Mouse (Mus musculus) lung, embryonic 16.5 days (tissue): ENCODE measurements around the gene Casc1. TPM values are rescaled to one million over a fixed set of nuclear protein-coding genes. Genes with fewer than 3 reads are reported as not detected.
"Not testable (repeated sequence)": the region's sequence is repeated elsewhere in the genome, so short reads cannot be mapped to it uniquely, and the experiment has no call there.

Experiments used
- ATAC-seq: fragments of 200-750 bp; cut with Nextera tagmentation; 2 replicates; pipeline ENCODE4 v1.8.0; 2017; ENCODE audit warnings: low read depth, mild to moderate bottlenecking, moderate library complexity
- H3K27ac ChIP-seq: fragments of 300-500 bp; sonication (generic); 2 replicates; pipeline ENCODE4 v1.5.1; 2014; ENCODE audit warnings: mild to moderate bottlenecking, control low read depth, low read length
- H3K27me3 ChIP-seq: fragments of 300-500 bp; sonication (generic); 2 replicates; pipeline ENCODE4 v1.6.1; 2014; ENCODE audit warnings: low read depth, low read length, mixed read lengths; ENCODE audit not compliant: control insufficient read depth, insufficient read depth
- H3K36me3 ChIP-seq: fragments of 300-500 bp; sonication (generic); 2 replicates; pipeline ENCODE4 v1.6.1; 2014; ENCODE audit warnings: low read length; ENCODE audit not compliant: control insufficient read depth, insufficient read depth
- H3K4me1 ChIP-seq: fragments of 300-500 bp; sonication (generic); replicated peaks from 2 replicates; pipeline ENCODE4 v1.6.1; 2014; ENCODE audit warnings: low read length, mixed read lengths; ENCODE audit not compliant: control insufficient read depth, insufficient read depth
- H3K4me2 ChIP-seq: fragments of 300-500 bp; sonication (generic); 2 replicates; pipeline ENCODE4 v1.6.1; 2014; ENCODE audit warnings: low read depth, low read length, control low read depth
- H3K4me3 ChIP-seq: fragments of 300-500 bp; sonication (generic); 2 replicates; pipeline ENCODE4 v1.5.1; 2014; ENCODE audit warnings: mild to moderate bottlenecking, low read length, control low read depth
- H3K9ac ChIP-seq: fragments of 300-500 bp; sonication (generic); 2 replicates; pipeline ENCODE4 v1.6.1; 2014; ENCODE audit warnings: low read length, control low read depth
- H3K9me3 ChIP-seq: fragments of 300-500 bp; sonication (generic); 2 replicates; pipeline ENCODE4 v1.6.1; 2016; ENCODE audit warnings: low read length; ENCODE audit not compliant: control insufficient read depth
- WGBS: fragments of 180-500 bp; shearing (Covaris S2); extraction: QIAGEN DNeasy Blood & Tissue Kit; methylation state at CpG from one replicate; pipeline ENCODE4 v1.1.7; 2014; 5-methylcytosine and 5-hydroxymethylcytosine counted together
- polyA plus RNA-seq: library from polyadenylated mRNA; unstranded; fragments of >200 nt; fragmentation: Nextera tagmentation; extraction: Ambion mirVana; gene quantifications from 2 replicates; pipeline ENCODE4 v1.2.1, GENCODE M21; 2015

The Casc1 gene
- polyA plus RNA-seq, 1 experiment from 2014 or later = 1.5 TPM

DNA sequence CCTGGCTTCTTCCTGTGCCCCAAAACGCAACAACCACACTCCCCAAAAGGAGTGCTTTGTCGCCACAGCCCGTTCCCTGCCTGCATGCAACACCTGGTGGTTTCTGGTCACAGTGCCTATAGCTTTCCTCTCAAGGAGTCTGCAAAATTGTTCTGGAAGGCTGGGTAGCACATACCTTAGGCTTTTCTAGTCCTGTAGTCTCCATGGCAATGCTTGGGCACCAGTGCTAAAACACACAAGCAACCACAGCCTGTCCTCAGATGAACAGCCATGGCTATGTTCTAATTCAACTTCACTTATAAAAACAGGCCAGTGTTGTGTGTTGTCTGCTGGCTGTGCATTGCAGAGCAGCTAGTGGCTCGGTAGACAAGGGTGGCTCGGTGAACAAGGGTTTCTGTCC, 74.0 kb downstream of the Casc1 start:
- H3K4me2 ChIP-seq = no peak overlapping the region
- ATAC-seq = no peak
- H3K4me1 ChIP-seq = peaks cover 3% of the 10 kb centered on the region; the same call in 1 of the 2 replicates
- H3K9me3 ChIP-seq = no peaks in the 10 kb centered on the region
- no peak overlapping the region for H3K4me3 ChIP-seq
- 81% methylated on average over 5 of the region's 5 CpGs for WGBS
- H3K36me3 ChIP-seq = no peaks in the 10 kb centered on the region
- H3K27me3 ChIP-seq = no peaks in the 10 kb centered on the region
- H3K9ac ChIP-seq = no peak overlapping the region
- H3K27ac ChIP-seq = no peak overlapping the region

DNA sequence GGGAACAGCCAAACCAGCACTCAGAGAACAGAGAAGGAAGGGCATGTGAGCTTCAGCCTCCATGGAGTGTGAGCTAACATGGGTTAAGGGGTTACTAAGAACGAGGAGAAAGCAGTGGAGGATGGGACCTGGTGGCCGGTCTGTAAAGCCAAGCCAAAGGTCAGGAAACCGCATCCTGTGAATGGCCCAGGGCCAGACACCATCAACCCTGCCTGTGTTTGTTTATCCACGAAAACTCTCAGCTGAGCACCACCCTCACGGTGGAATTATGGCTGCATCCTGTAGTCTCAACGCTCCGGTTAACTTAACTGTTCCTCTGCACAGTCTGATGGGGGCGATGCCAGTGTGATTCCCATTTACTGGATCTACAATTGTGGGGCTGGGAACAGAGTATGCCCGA, 75.0 kb downstream of the Casc1 start:
- no peak overlapping the region for H3K9ac ChIP-seq
- H3K4me1 ChIP-seq = peaks cover 3% of the 10 kb centered on the region; the same call in 1 of the 2 replicates
- no peaks in the 10 kb centered on the region for H3K27me3 ChIP-seq
- ATAC-seq = no peak; the same call in 1 of the 2 replicates
- no peaks in the 10 kb centered on the region for H3K9me3 ChIP-seq
- no peak overlapping the region for H3K4me3 ChIP-seq
- no peaks in the 10 kb centered on the region for H3K36me3 ChIP-seq
- H3K4me2 ChIP-seq = no peak overlapping the region
- 45% methylated on average over 9 of the region's 9 CpGs for WGBS
- H3K27ac ChIP-seq = no peak overlapping the region

DNA sequence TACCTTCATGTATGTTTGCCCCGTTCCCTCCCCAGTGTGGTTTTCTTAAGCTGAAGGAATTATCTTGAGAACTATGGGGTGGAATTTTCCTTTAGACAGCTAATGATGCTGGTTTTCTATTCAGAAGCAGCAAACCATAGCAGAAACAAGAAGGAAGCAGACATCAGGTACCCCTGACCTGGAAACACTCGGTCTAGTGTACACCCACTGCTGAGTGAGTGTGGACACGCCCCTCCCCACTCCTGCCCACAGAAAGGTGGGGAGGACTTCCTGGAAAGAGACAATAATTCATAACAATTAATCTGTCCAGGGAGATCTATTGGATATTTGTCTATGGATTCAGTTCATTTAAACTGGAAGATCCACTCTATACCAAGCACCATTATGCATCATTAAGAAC, 75.5 kb downstream of the Casc1 start:
- Histone ChIP-seq H3K4me1 (peaks cover 3% of the 10 kb centered on the region; the same call in 1 of the 2 replicates), H3K27me3 (no peaks in the 10 kb centered on the region), H3K4me2 (no peak overlapping the region), H3K9me3 (no peaks in the 10 kb centered on the region), H3K36me3 (no peaks in the 10 kb centered on the region), H3K4me3 (no peak overlapping the region), H3K9ac (no peak overlapping the region), H3K27ac (no peak overlapping the region)
- WGBS = 63% methylated on average over 3 of the region's 3 CpGs
- no peak for ATAC-seq

DNA sequence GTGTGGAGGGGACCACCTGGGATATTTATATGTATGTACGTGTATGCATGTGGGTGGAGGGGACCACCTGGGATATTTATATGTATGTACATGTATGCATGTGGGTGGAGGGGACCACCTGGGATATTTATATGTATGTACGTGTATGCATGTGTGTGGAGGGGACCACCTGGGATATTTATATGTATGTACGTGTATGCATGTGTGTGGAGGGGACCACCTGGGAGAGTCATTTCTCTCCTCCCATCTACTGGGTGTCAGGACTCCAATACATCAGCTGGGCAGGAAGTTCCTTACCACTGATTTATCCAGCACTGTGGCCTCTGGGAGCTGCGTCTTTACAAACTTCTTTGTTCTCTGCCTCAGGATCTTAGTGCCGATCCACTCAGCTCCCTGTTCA, 77.8 kb downstream of the Casc1 start:
- not testable (repeated sequence) for H3K4me3 ChIP-seq, H3K36me3 ChIP-seq, H3K4me2 ChIP-seq, H3K27me3 ChIP-seq, ATAC-seq, H3K9ac ChIP-seq, H3K4me1 ChIP-seq, H3K9me3 ChIP-seq, H3K27ac ChIP-seq
- 71% methylated on average over 5 of the region's 5 CpGs for WGBS

DNA sequence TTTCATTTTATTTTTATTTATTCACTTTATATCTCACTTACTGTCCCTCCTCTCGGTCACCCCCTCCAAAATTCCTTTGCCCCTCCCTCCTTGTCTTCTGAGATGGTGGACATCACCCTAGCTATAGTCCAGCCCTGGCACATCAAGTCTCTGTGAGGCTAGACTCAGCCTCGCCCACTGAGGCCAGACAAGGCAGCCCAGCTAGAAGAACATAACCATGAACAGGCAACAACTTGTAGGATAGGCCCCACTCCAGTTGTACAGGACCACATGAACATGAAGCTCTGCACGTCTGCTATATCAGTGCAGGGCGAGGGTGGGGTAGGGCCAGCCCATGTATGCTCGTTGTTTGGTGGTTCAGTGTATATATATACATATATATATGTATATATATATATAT, 78.8 kb downstream of the Casc1 start:
- whole genome bisulfite sequencing = 76% methylated on average over 5 of the region's 5 CpGs
- H3K4me3 ChIP-seq = no peak overlapping the region
- H3K4me1 ChIP-seq = 0 out of 2 replicates have a peak, but pooled peaks cover 3% of the 10 kb centered on the region
- no peaks in the 10 kb centered on the region for H3K36me3 ChIP-seq
- no peaks in the 10 kb centered on the region for H3K27me3 ChIP-seq
- H3K27ac ChIP-seq = no peak overlapping the region
- no peak for ATAC-seq
- H3K9me3 ChIP-seq = no peaks in the 10 kb centered on the region
- H3K9ac ChIP-seq = no peak overlapping the region
- no peak overlapping the region for H3K4me2 ChIP-seq

DNA sequence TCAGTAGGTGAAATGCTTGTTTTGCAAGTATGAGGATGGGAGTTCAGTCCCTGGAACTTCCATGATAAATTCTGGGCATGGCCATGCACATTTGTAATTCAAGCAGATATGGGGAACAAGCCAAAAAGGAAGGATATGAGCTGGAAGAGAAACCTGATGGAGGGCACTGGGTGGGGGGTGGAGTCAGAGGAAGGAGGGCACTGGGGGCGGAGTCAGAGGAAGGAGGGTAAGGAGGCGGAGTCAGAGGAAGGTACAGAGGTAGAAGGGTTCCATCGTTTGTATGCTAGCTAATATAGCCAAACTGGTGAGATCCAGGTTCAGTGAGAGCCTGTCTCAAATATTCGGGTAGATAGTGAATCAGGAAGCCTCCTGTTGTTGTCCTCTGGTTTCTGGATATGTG, 81.2 kb downstream of the Casc1 start:
- H3K4me2 ChIP-seq = no peak overlapping the region
- no peak overlapping the region for H3K9ac ChIP-seq
- no peaks in the 10 kb centered on the region for H3K9me3 ChIP-seq
- H3K4me3 ChIP-seq = no peak overlapping the region
- no peaks in the 10 kb centered on the region for H3K4me1 ChIP-seq
- H3K27me3 ChIP-seq = no peaks in the 10 kb centered on the region
- 76% methylated on average over 4 of the region's 4 CpGs for WGBS
- no peaks in the 10 kb centered on the region for H3K36me3 ChIP-seq
- no peak for ATAC-seq
- H3K27ac ChIP-seq = no peak overlapping the region

DNA sequence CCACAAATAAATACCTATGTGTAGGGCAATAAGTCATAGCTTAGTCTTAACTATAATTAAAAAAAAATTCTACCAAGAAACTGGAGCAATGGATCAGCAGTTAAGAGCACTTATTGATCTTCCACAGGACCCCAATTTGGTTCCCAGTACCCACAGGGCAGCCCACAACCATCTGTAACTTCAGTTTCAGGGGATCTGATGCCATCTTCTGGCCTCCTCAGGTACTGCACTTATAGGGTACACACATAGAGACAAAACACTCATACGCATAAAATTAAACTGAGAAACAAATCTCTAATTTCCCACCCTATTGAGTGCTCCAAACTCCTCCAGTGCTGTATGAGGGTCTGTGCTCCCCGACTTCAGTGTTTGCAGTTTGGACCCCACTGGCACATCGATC, 83.2 kb downstream of the Casc1 start:
- ATAC-seq = no peak
- WGBS = 94% methylated on average over 3 of the region's 3 CpGs
- no peak overlapping the region for H3K27ac ChIP-seq
- no peak overlapping the region for H3K4me2 ChIP-seq
- no peaks in the 10 kb centered on the region for H3K27me3 ChIP-seq
- H3K9me3 ChIP-seq = no peaks in the 10 kb centered on the region
- H3K4me3 ChIP-seq = no peak overlapping the region
- H3K36me3 ChIP-seq = no peaks in the 10 kb centered on the region
- H3K9ac ChIP-seq = no peak overlapping the region
- no peaks in the 10 kb centered on the region for H3K4me1 ChIP-seq

DNA sequence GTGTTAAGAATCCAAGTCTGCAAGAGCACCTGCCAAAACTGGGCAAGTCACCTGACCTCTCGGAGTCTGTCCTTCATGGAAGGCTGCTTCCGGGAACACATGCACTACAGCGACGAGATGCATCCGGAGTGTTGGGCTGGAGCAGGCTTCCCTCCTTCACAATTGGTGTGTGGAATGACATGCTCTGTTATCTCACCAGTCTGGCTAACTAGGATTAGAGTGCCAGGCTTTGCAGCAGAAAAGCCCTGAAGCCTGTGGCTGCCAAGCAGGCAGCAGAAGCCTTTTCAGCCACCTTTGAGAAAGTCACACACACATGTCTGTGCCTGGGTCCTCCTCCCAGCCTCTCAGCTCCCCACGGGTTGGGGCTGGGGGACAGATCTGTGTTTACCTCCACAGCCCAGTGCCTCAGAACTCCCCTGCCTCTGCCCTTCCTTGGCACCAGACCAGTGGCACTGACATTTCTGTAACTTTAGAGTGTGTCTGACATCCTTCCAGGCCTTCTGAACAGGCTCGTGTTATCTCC, 85.2 kb downstream of the Casc1 start:
- Histone ChIP-seq H3K36me3 (no peaks in the 10 kb centered on the region), H3K4me3 (no peak overlapping the region), H3K4me2 (no peak overlapping the region), H3K9ac (no peak overlapping the region), H3K9me3 (no peaks in the 10 kb centered on the region), H3K4me1 (peaks cover 4% of the 10 kb centered on the region; the same call in 1 of the 2 replicates), H3K27ac (no peak overlapping the region), H3K27me3 (no peaks in the 10 kb centered on the region)
- WGBS = 36% methylated on average over 7 of the region's 7 CpGs
- peak; percentile 32; the same call in 1 of the 2 replicates for ATAC-seq
